In genomic region chr14:118706962-118707361, GRCm38 (mm10) we compare ENCODE assay signal across 8 mouse cellular contexts. TPM values are rescaled to one million over a fixed set of nuclear protein-coding genes. Genes with fewer than 3 reads are reported as not detected.
DNase-seq lines count a peak whose midpoint lies in the region; ATAC-seq and TF ChIP-seq lines count a peak whose summit lies in the region.

No protein-coding gene starts in this region.

- DNase-seq in heart, postnatal 4 days: no peak
- DNase-seq in ES-E14 (ENCODE audit: low read depth, low spot score): no peak
- no peak for DNase-seq in forebrain, embryonic 14.5 days (ENCODE audit: low spot score)
- DNase-seq in embryo, embryonic 9.5 days (ENCODE audit: extremely low spot score): no peak
- no peak for DNase-seq in retina, embryonic 14.5 days (ENCODE audit: low spot score)

- peaks cover 40% of the 10 kb centered on the region for H3K27me3 ChIP-seq in heart, embryonic 15.5 days
- peaks cover 10% of the 10 kb centered on the region for H3K27me3 ChIP-seq in forebrain, embryonic 14.5 days (replicated peaks; ENCODE audit: control insufficient read depth, insufficient read depth, low read length)
- peaks cover 26% of the 10 kb centered on the region for H3K27me3 ChIP-seq in liver, embryonic 15.5 days

- H3K9me3 ChIP-seq in heart, embryonic 15.5 days (replicated peaks): no peaks in the 10 kb centered on the region
- no peaks in the 10 kb centered on the region for H3K9me3 ChIP-seq in ES-E14 (ENCODE audit: control insufficient read depth, insufficient read depth, low read depth, low read length)
- no peaks in the 10 kb centered on the region for H3K9me3 ChIP-seq in forebrain, embryonic 14.5 days (replicated peaks; ENCODE audit: control insufficient read depth, low read length)
- no peaks in the 10 kb centered on the region for H3K9me3 ChIP-seq in liver, embryonic 15.5 days (replicated peaks)

- ATAC-seq in heart, embryonic 15.5 days (replicated peaks; ENCODE audit: insufficient number of reproducible peaks, insufficient read depth, low FRiP score, low read depth): no peak
- ATAC-seq in forebrain, embryonic 14.5 days: no peak
- no peak for ATAC-seq in liver, embryonic 15.5 days (ENCODE audit: insufficient read depth)
- ATAC-seq in frontal cortex, adult (ENCODE audit: low TSS enrichment): no peak

- H3K4me3 ChIP-seq in heart, embryonic 15.5 days: peak overlapping the region; percentile 64
- peak overlapping the region; percentile 92 to 95 for H3K4me3 ChIP-seq in ES-E14 (ENCODE audit: insufficient read depth in 1 of 2, low read depth in 1 of 2, low read length in 2 of 2, poor library complexity in 1 of 2, severe bottlenecking in 1 of 2)
- no peak overlapping the region for H3K4me3 ChIP-seq in forebrain, embryonic 14.5 days (ENCODE audit: low read depth, low read length)
- peak overlapping the region; percentile 74 for H3K4me3 ChIP-seq in liver, embryonic 15.5 days (replicated peaks)

- no peak overlapping the region for H3K9ac ChIP-seq in heart, embryonic 15.5 days
- peak overlapping the region; percentile 67 for H3K9ac ChIP-seq in ES-E14 (ENCODE audit: insufficient read depth, low read depth, low read length, poor library complexity, severe bottlenecking)
- H3K9ac ChIP-seq in forebrain, embryonic 14.5 days (ENCODE audit: low read length): no peak overlapping the region
- peak overlapping the region; percentile 67; the same call in 1 of the 2 replicates for H3K9ac ChIP-seq in liver, embryonic 15.5 days

- H3K4me2 ChIP-seq in heart, embryonic 15.5 days: peak overlapping the region; percentile 97
- H3K4me2 ChIP-seq in forebrain, embryonic 14.5 days (ENCODE audit: low read length): peak overlapping the region; percentile 95; the same call in 1 of the 2 replicates
- peak overlapping the region; percentile 99 for H3K4me2 ChIP-seq in liver, embryonic 15.5 days

- in situ Hi-C loops in ES-E14 (cut with MboI; ENCODE audit: low sequenced_read_pairs in 2 of 2, unreplicated experiment in 2 of 2): no loop called here

- no peaks in the 10 kb centered on the region for H3K36me3 ChIP-seq in heart, embryonic 15.5 days
- peaks cover 16% of the 10 kb centered on the region; the same call in 1 of the 2 replicates for H3K36me3 ChIP-seq in ES-E14 (ENCODE audit: control insufficient read depth, insufficient read depth, low read length, poor library complexity, severe bottlenecking)
- no peaks in the 10 kb centered on the region for H3K36me3 ChIP-seq in forebrain, embryonic 14.5 days (ENCODE audit: control insufficient read depth, insufficient read depth, low read length)
- H3K36me3 ChIP-seq in liver, embryonic 15.5 days (replicated peaks): no peaks in the 10 kb centered on the region

- no peak overlapping the region for H3K27ac ChIP-seq in heart, embryonic 15.5 days
- no peak overlapping the region; the same call in 1 of the 2 replicates for H3K27ac ChIP-seq in ES-E14 (ENCODE audit: insufficient read depth, low read depth, low read length, poor library complexity, severe bottlenecking)
- H3K27ac ChIP-seq in forebrain, embryonic 14.5 days (ENCODE audit: low read depth, low read length): no peak overlapping the region
- no peak overlapping the region for H3K27ac ChIP-seq in liver, embryonic 15.5 days (replicated peaks)

- 88% methylated on average over 11 of the region's 11 CpGs for WGBS in heart, embryonic 15.5 days
- whole genome bisulfite sequencing in forebrain, embryonic 14.5 days: 85% methylated on average over 11 of the region's 11 CpGs
- WGBS in liver, embryonic 15.5 days (ENCODE audit: insufficient replicate concordance): 79% methylated on average over 11 of the region's 11 CpGs

- H3K4me1 ChIP-seq in heart, embryonic 15.5 days (replicated peaks): peaks cover 23% of the 10 kb centered on the region
- H3K4me1 ChIP-seq in ES-E14 (ENCODE audit: control insufficient read depth in 2 of 2, insufficient read depth in 2 of 2, low read length in 2 of 2, poor library complexity in 1 of 2): peaks cover 7 to 19% of the 10 kb centered on the region in 2 experiments
- H3K4me1 ChIP-seq in forebrain, embryonic 14.5 days (ENCODE audit: control insufficient read depth, insufficient read depth, low read length): peaks cover 8% of the 10 kb centered on the region; the same call in 1 of the 2 replicates
- H3K4me1 ChIP-seq in liver, embryonic 15.5 days (replicated peaks): peaks cover 36% of the 10 kb centered on the region

TF ChIP-seq in ES-E14, 5 proteins besides CTCF, POLR2A, EP300 and RAD21:
- TF ChIP-seq HCFC1 (IDR thresholded peaks at IDR 0.05; ENCODE audit: borderline replicate concordance, insufficient read depth, low read length) (no peak), ZC3H11A (IDR thresholded peaks at IDR 0.05; ENCODE audit: borderline replicate concordance, low read depth, low read length) (no peak), MAFK (IDR thresholded peaks at IDR 0.05; ENCODE audit: insufficient read depth, low read depth, low read length) (no peak), CHD2 (IDR thresholded peaks at IDR 0.05; ENCODE audit: low read depth, low read length) (no peak), ZNF384 (IDR thresholded peaks at IDR 0.05; ENCODE audit: low read depth, low read length) (no peak)

RNA-seq across cellular contexts. Expression of gene Abcc4, which starts 0.9 kb away (rescaled TPM):
- polyA plus RNA-seq in heart, embryonic 15.5 days (2015; fragmentation: Nextera tagmentation; extraction: Ambion mirVana): 1.6 and 2.2 TPM in 2 replicates
- 1 to 10 TPM; 2.9 to 3.1 TPM for total RNA-seq in heart, postnatal 4 days (2021)
- 36.5 and 110 TPM in 2 replicates for total RNA-seq in ES-E14 (2012; rRNA removed)
- 1.0 and 1.3 TPM in 2 replicates for polyA plus RNA-seq in forebrain, embryonic 14.5 days (2014; fragmentation: Nextera tagmentation; extraction: Ambion mirVana)
- 1.8 and 1.9 TPM in 2 replicates for polyA plus RNA-seq in liver, embryonic 15.5 days (2015; fragmentation: Nextera tagmentation; extraction: Ambion mirVana)

Comparison
In these comparisons a context has a peak if more than half of its experiments do, and no peak if none do; other contexts are left out.
1. H3K9ac ChIP-seq: peak in ES-E14 (single experiment) and liver, embryonic 15.5 days (single experiment); none in heart, embryonic 15.5 days (single experiment) and forebrain, embryonic 14.5 days (single experiment).
2. Peak in every context shown above with its lines, with median percentiles within 50 percentile points of each other: H3K4me2 ChIP-seq.